Mouse (Mus musculus): ENCODE measurements around the gene S1pr4.

- no peak for TF ChIP-seq CTCF (IDR thresholded peaks at IDR 0.05; ENCODE audit: insufficient read depth, low read depth, low read length)
- TF ChIP-seq POLR2A (IDR thresholded peaks at IDR 0.05; ENCODE audit: insufficient read depth, low read depth, low read length): no peak
Measured at GRCm38 (mm10) chr10:81485479-81486018, 14.4 kb downstream of the S1pr4 start.
